Mouse (Mus musculus): ENCODE data around the gene Upf1.

GRCm38 (mm10) chr8:70353194-70353817 lies at the start of gene Upf1:
- TF ChIP-seq POLR2A (IDR thresholded peaks at IDR 0.05; ENCODE audit: control insufficient read depth, low read depth, low read length) (peak; percentile 99), CTCF (IDR thresholded peaks at IDR 0.05; ENCODE audit: control insufficient read depth, insufficient read depth, insufficient replicate concordance, low read depth, low read length) (no peak)

Measured in testis, adult 2 months (tissue).